Mouse (Mus musculus): ENCODE results near the gene Lbhd1. TPM values are rescaled to one million over a fixed set of nuclear protein-coding genes. Genes with fewer than 3 reads are reported as not detected.
A peak's percentile ranks its signal among the peaks of the same experiment; 100 is the strongest.

The Lbhd1 gene
- polyA plus RNA-seq, 2 experiments from 2014 or later: 63.2 to 70.9 TPM

GRCm38 (mm10) chr19:8919684-8920072 is 36.1 kb downstream of the Lbhd1 start:
- no peak for ATAC-seq

- ATAC-seq: peak; percentile 61
These were observed 36.7 kb downstream of the Lbhd1 start, which contains the start of gene B3gat3 for GRCm38 (mm10) chr19:8920073-8920736. B3gat3 (plus strand) TSS chr19:8920374.

GRCm38 (mm10) chr19:8920836-8921291 is 37.3 kb downstream of the Lbhd1 start:
- peak; percentile 19 for ATAC-seq

- ATAC-seq: no peak
These were observed 38.2 kb downstream of the Lbhd1 start for GRCm38 (mm10) chr19:8921741-8922140.

- peak; percentile 30 for ATAC-seq
These were observed 43.2 kb downstream of the Lbhd1 start for GRCm38 (mm10) chr19:8926766-8927165.

GRCm38 (mm10) chr19:8927891-8928525 is 44.5 kb downstream of the Lbhd1 start:
- ATAC-seq: no peak

GRCm38 (mm10) chr19:8928689-8929223 is 45.2 kb downstream of the Lbhd1 start:
- no peak for ATAC-seq

- peak; percentile 71 for ATAC-seq
These were observed 45.9 kb downstream of the Lbhd1 start, which contains the start of the genes Rom1 and Eml3 for GRCm38 (mm10) chr19:8929224-8930088. Rom1 (minus strand) TSS chr19:8929356. Eml3 (plus strand) TSS chr19:8929552.

- ATAC-seq: no peak
These were observed 46.6 kb downstream of the Lbhd1 start for GRCm38 (mm10) chr19:8930117-8930516.

GRCm38 (mm10) chr19:8930771-8931170 is 47.2 kb downstream of the Lbhd1 start:
- no peak for ATAC-seq

GRCm38 (mm10) chr19:8936736-8937135 is 53.2 kb downstream of the Lbhd1 start:
- ATAC-seq: no peak

- ATAC-seq: no peak
These were observed 57.1 kb downstream of the Lbhd1 start for GRCm38 (mm10) chr19:8940526-8941133.

GRCm38 (mm10) chr19:8941136-8941514 is 57.6 kb downstream of the Lbhd1 start:
- ATAC-seq: no peak

- ATAC-seq: peak; percentile 93
These were observed 58.1 kb downstream of the Lbhd1 start, which contains the start of gene Mta2 for GRCm38 (mm10) chr19:8941515-8942217. Mta2 (plus strand) TSS chr19:8941875.

Other genes with a start within 250 kb of the Lbhd1 start
- not detected for gene Chrm1, start 219.9 kb upstream of the Lbhd1 start, polyA plus RNA-seq (2017; shearing (Covaris generic))
- 10 to 100 TPM; 60.3 to 69.3 TPM for gene Slc3a2, start 160.4 kb upstream of the Lbhd1 start, polyA plus RNA-seq (2017; shearing (Covaris generic))
- gene Wdr74, start 147.9 kb upstream of the Lbhd1 start, polyA plus RNA-seq (2017; shearing (Covaris generic)): 10 to 100 TPM; 43.3 to 70.5 TPM
- not detected for gene 1700092M07Rik, start 143.0 kb upstream of the Lbhd1 start, polyA plus RNA-seq (2017; shearing (Covaris generic))
- 100 to 1,000 TPM; 109 to 113 TPM for gene Stx5a, start 142.3 kb upstream of the Lbhd1 start, polyA plus RNA-seq (2017; shearing (Covaris generic))
- 100 to 1,000 TPM; 126 to 163 TPM for gene Nxf1, start 126.7 kb upstream of the Lbhd1 start, polyA plus RNA-seq (2017; shearing (Covaris generic))
- gene Tmem223, start 112.7 kb upstream of the Lbhd1 start, polyA plus RNA-seq (2017; shearing (Covaris generic)): 100 to 1,000 TPM; 115 to 137 TPM
- gene Tmem179b, start 109.3 kb upstream of the Lbhd1 start, polyA plus RNA-seq (2017; shearing (Covaris generic)): 100 to 1,000 TPM in 1 of 2 experiments, 10 to 100 TPM in 1; 98.5 to 110 TPM
- gene Taf6l, start 97.3 kb upstream of the Lbhd1 start, polyA plus RNA-seq (2017; shearing (Covaris generic)): 1 to 10 TPM; 3.5 to 6.9 TPM
- 100 to 1,000 TPM; 171 to 186 TPM for gene Polr2g, start 85.2 kb upstream of the Lbhd1 start, polyA plus RNA-seq (2017; shearing (Covaris generic))
- 1 to 10 TPM; 2.1 TPM for gene Zbtb3, start 81.2 kb upstream of the Lbhd1 start, polyA plus RNA-seq (2017; shearing (Covaris generic))
- 10 to 100 TPM; 39.9 to 43.8 TPM for gene Ttc9c, start 64.4 kb upstream of the Lbhd1 start, polyA plus RNA-seq (2017; shearing (Covaris generic))
- 1 to 10 TPM; 6.0 to 6.1 TPM for gene Hnrnpul2, start 63.7 kb upstream of the Lbhd1 start, polyA plus RNA-seq (2017; shearing (Covaris generic))
- gene AC129217.1, start 54.0 kb upstream of the Lbhd1 start, polyA plus RNA-seq (2017; shearing (Covaris generic)): not detected
- gene Bscl2, start 46.3 kb upstream of the Lbhd1 start, polyA plus RNA-seq (2017; shearing (Covaris generic)): 100 to 1,000 TPM in 1 of 2 experiments, 10 to 100 TPM in 1; 93.4 to 102 TPM
- 1 to 10 TPM in 1 of 2 experiments, under 1 TPM in 1; 0.42 to 1.2 TPM for gene Gng3, start 44.5 kb upstream of the Lbhd1 start, polyA plus RNA-seq (2017; shearing (Covaris generic))
- gene Lrrn4cl, start 33.0 kb upstream of the Lbhd1 start, polyA plus RNA-seq (2017; shearing (Covaris generic)): not detected
- 10 to 100 TPM; 62.6 to 75.9 TPM for gene Ubxn1, start 12.2 kb upstream of the Lbhd1 start, polyA plus RNA-seq (2017; shearing (Covaris generic))
- 10 to 100 TPM; 85.8 to 90.4 TPM for gene Uqcc3, start 2.8 kb upstream of the Lbhd1 start, polyA plus RNA-seq (2017; shearing (Covaris generic))
- gene Gm49403, start 198 bp downstream of the Lbhd1 start, polyA plus RNA-seq (2017; shearing (Covaris generic)): not detected
- 100 to 1,000 TPM; 112 to 130 TPM for gene 1810009A15Rik, start 5.1 kb downstream of the Lbhd1 start, polyA plus RNA-seq (2017; shearing (Covaris generic))
- gene Gm49416, start 5.2 kb downstream of the Lbhd1 start, polyA plus RNA-seq (2017; shearing (Covaris generic)): 1 to 10 TPM in 1 of 2 experiments, not detected in 1; 1.5 TPM
- gene Ints5, start 9.3 kb downstream of the Lbhd1 start, polyA plus RNA-seq (2017; shearing (Covaris generic)): 10 to 100 TPM in 1 of 2 experiments, 1 to 10 TPM in 1; 8.9 to 12.2 TPM
- gene Ganab, start 14.3 kb downstream of the Lbhd1 start, polyA plus RNA-seq (2017; shearing (Covaris generic)): 10 to 100 TPM; 40.0 to 57.3 TPM
- 10 to 100 TPM; 16.3 to 18.6 TPM for gene B3gat3, start 36.6 kb downstream of the Lbhd1 start, polyA plus RNA-seq (2017; shearing (Covaris generic))
- gene Rom1, start 45.6 kb downstream of the Lbhd1 start, polyA plus RNA-seq (2017; shearing (Covaris generic)): 10 to 100 TPM in 1 of 2 experiments, 1 to 10 TPM in 1; 7.7 to 11.6 TPM
- gene Eml3, start 45.8 kb downstream of the Lbhd1 start, polyA plus RNA-seq (2017; shearing (Covaris generic)): 10 to 100 TPM; 20.4 to 25.1 TPM
- 100 to 1,000 TPM in 1 of 2 experiments, 10 to 100 TPM in 1; 58.5 to 101 TPM for gene Mta2, start 58.1 kb downstream of the Lbhd1 start, polyA plus RNA-seq (2017; shearing (Covaris generic))
- gene Tut1, start 70.1 kb downstream of the Lbhd1 start, polyA plus RNA-seq (2017; shearing (Covaris generic)): 10 to 100 TPM; 21.3 to 25.1 TPM
- gene Eef1g, start 83.3 kb downstream of the Lbhd1 start, polyA plus RNA-seq (2017; shearing (Covaris generic)): 100 to 1,000 TPM; 589 to 842 TPM
- 10 to 100 TPM; 47.2 to 60.1 TPM for gene Ahnak, start 105.6 kb downstream of the Lbhd1 start, polyA plus RNA-seq (2017; shearing (Covaris generic))
- not detected for gene Scgb1a1, start 204.2 kb downstream of the Lbhd1 start, polyA plus RNA-seq (2017; shearing (Covaris generic))

Data from activated CD4-positive, CD25-positive, alpha-beta regulatory T cell, adult 4 months (primary cell).